Mouse (Mus musculus): ENCODE data around the gene H2-DMb1. TPM values are rescaled to one million over a fixed set of nuclear protein-coding genes. Genes with fewer than 3 reads are reported as not detected.
"Not testable (repeated sequence)": the region's sequence is repeated elsewhere in the genome, so short reads cannot be mapped to it uniquely, and the experiment has no call there.

The H2-DMb1 gene
- total RNA-seq, 2 experiments from 2014 or later, result 48.5 to 56.9 TPM

- peak; percentile 59 for ATAC-seq (replicated peaks; ENCODE audit: poor library complexity, severe bottlenecking)
These were observed 10.3 kb upstream of the H2-DMb1 start for GRCm38 (mm10) chr17:34142456-34143010.

- peak; percentile 90 for ATAC-seq (replicated peaks; ENCODE audit: poor library complexity, severe bottlenecking)
These were observed 9.8 kb upstream of the H2-DMb1 start, which contains the start of gene H2-DMb2 for GRCm38 (mm10) chr17:34143033-34143432. Gene H2-DMb2, plus strand, starts transcription at chr17:34143307.

GRCm38 (mm10) chr17:34143461-34143860 is 9.4 kb upstream of the H2-DMb1 start:
- ATAC-seq (replicated peaks; ENCODE audit: poor library complexity, severe bottlenecking), result peak; percentile 25

- ATAC-seq (replicated peaks; ENCODE audit: poor library complexity, severe bottlenecking), result not testable (repeated sequence)
These were observed 8.7 kb upstream of the H2-DMb1 start for GRCm38 (mm10) chr17:34144221-34144620.

DNA sequence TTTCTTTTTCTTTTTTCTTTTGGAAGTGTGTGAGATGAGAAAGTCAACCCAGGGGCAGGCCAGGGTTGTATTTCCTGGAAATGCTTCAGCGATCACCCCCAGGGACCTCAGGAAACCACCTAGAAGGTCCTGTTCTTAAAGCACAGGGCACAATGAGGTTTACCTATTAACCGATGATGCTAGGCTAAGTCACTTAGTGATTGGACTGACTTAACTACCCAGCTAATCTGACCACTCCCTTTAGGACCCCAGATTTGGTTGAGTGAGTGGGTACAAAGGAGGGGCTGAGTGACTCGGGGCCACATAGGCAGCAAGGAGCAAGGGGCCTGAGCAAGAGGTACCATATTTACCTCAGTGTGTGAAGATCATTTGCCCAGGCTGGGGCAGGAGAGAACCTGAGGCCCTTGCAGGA is 7.9 kb upstream of the H2-DMb1 start:
- ATAC-seq (replicated peaks; ENCODE audit: poor library complexity, severe bottlenecking), result no peak

DNA sequence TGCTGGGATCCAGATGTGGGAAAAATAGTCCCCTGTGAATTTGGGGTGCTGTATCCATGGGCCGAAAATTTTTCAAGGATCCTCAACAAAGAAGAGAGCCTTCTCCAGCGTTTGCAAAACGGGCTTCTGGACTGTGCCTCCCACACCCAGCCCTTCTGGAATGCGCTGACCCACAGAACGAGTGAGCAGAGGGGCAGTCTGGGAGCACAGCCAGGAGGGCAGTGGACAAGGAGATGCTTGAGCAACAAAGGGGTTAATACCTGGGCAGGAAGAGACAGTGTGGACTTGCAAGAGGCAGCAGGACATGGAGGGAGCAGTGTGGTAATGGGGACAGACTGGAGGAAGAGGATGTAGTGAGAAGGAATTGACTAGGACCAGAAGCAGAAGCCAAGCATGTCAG is 2.7 kb downstream of the H2-DMb1 start:
- ATAC-seq (replicated peaks; ENCODE audit: poor library complexity, severe bottlenecking), result no peak

DNA sequence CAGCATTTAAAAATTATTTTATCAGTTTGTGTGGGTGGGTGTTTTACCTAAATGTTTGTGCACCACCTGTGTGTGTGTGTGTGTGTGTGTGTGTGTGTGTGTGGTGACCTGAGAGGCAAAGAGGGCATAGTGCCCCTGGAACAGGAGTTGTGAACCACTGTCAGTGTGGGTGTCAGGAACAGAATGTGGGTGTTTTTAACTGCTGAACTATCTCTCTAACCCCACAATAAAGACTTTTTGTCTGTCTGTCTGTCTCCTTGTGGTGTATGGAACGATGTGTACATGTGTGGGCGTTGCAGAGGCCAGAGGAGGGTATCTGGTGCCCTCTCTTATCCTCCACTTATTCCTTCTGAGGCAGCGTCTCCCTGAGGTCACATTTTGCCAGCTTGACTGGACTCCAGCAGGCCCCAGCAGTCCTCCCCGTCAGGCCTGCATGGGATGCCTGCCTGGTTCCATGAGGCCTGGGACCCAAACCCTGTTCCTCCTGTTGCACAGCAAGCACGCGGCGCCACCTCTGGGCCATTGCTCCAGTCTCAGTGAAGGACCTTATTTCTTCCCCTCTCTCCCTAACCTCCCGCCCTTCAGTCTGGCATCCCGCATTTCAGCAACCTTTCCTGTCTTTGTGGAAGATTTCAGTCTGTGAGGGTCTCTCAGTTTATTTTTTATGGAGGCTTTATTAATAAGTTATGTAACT is 11.5 kb downstream of the H2-DMb1 start:
- peak; percentile 20; the same call in 1 of the 2 replicates for ATAC-seq (replicated peaks; ENCODE audit: poor library complexity, severe bottlenecking)

DNA sequence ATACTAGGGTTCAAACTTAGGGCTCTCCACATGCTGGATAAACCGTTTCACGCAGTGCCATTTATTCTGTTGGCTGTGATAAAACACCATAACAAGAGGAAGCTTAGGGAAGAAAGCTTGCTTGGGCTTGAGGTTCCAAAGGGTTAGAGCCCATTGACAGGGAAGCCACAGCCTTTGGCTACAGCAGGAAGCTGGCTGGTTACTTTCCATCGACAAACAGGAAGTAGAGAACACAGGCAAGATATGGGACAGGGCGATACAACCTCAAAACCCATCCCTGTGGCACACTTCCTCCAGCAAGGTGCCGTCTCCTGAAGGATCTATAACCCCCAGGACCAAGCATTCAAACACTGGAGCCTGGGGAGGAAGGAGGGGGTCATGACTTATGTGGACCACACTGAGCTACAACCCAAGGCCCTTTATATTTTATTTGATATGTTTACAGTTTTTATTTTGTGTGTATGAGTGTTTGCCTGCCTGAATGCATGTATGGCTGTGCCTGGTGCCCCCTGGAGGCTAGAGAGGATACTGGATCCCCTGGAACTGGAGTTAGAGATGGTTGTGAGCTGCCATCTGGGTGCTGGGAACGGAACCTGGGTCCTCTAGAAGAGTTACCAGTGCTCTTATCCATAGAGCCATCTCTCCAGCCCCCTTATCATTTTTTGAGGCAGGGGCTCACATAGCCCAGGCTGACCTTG is 12.3 kb downstream of the H2-DMb1 start:
- ATAC-seq (replicated peaks; ENCODE audit: poor library complexity, severe bottlenecking), result peak; percentile 79

- peak; percentile 33 for ATAC-seq (replicated peaks; ENCODE audit: poor library complexity, severe bottlenecking)
These were observed 16.4 kb downstream of the H2-DMb1 start for GRCm38 (mm10) chr17:34169279-34169678.

- ATAC-seq (replicated peaks; ENCODE audit: poor library complexity, severe bottlenecking), result no peak
These were observed 17.6 kb downstream of the H2-DMb1 start for GRCm38 (mm10) chr17:34170487-34170876.

GRCm38 (mm10) chr17:34170877-34171498 is 18.1 kb downstream of the H2-DMb1 start:
- ATAC-seq (replicated peaks; ENCODE audit: poor library complexity, severe bottlenecking), result peak; percentile 74

DNA sequence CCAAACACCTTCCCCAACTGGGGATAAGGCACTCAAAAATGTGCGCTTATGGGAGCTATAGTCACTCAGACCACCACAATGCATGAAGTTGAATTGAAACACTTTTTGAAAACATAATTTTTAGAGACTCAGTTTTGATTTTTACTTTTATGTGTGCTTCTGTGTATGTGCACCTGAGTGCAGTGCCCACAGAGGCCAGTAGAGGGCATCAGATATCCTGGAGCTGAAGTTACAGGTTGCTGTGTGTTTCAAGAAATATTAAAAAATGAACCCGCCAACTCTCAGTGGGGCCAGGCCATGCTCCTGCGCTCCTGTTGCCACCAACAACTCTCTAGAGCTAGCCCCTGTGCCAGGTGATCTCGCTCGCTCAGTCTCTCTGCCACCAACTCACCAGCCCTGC is 19.7 kb downstream of the H2-DMb1 start:
- no peak for ATAC-seq (replicated peaks; ENCODE audit: poor library complexity, severe bottlenecking)

DNA sequence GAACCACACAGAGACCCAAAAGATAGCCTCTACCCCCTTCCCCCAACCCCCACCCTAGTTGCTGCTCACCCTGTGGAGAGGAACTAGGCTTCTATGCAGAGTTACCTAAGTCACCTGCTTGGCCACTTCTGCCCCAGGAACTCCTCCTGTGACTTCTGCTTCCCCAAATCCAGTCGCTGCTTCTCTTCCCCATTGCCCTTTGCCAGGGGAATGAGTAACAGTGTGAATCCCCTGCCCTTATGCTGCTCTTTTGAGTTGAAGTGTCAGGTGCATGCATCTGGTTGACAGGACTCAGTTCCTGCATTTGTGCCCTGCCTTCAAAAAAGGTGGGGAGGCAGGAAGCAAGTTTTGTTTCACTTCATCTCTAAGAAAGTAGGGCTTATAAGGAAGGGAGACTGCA is 21.2 kb downstream of the H2-DMb1 start:
- peak; percentile 56 for ATAC-seq (replicated peaks; ENCODE audit: poor library complexity, severe bottlenecking)

GRCm38 (mm10) chr17:34177179-34177578 is 24.3 kb downstream of the H2-DMb1 start:
- ATAC-seq (replicated peaks; ENCODE audit: poor library complexity, severe bottlenecking), result no peak

- ATAC-seq (replicated peaks; ENCODE audit: poor library complexity, severe bottlenecking), result no peak
These were observed 26.1 kb downstream of the H2-DMb1 start for GRCm38 (mm10) chr17:34179019-34179418.

- peak; percentile 87 for ATAC-seq (replicated peaks; ENCODE audit: poor library complexity, severe bottlenecking)
These were observed 27.3 kb downstream of the H2-DMb1 start for GRCm38 (mm10) chr17:34179913-34180859.

DNA sequence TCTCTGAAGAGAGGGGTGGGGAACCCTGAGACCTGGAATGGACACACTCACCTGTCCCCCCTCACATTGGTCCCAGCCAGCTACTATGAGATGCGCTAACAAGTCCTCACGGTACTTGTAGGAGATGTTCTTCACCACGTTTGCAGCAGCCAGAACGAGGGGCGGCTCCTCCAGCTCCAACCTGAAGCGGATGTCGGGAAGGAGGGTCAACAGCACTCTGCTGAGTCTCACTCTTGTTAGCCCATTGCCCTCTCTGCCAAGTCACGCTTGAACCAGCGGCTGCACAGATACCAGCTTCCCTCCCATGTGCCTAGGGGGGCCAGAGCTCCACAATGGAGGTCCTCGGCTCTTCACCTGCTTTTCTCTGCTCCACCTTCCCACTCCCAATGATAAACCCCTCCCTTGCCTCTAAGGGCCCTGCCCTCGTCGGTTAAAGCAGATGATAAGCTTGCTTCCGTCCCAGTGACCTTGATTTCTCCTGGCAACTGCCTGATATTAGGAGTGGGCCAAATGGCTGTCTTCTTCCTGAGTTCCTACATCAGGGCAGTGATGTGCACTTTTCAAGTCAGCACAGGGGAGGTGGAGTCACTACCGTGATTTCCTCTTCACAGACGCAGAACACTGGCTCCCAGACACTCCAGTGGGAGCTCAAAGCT is 30.8 kb downstream of the H2-DMb1 start:
- no peak for ATAC-seq (replicated peaks; ENCODE audit: poor library complexity, severe bottlenecking)

DNA sequence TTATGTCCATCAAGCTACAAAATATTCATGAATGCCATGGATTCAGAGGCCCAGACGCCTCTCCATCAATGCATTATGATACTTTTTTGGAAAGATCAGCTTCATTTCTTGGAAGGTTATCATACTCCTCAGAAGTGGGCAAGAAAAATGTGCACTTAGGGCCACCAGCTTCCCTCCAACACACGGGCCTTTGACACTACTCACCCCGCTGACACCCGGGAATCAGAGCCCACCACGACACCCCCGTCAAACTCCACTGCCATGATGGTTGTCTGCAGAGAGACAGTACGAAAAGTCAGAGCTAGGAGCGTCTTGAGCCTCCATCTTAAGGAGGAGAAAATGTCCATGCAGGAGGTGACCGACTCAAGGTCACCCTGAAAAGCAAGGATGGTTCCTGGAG is 32.7 kb downstream of the H2-DMb1 start:
- ATAC-seq (replicated peaks; ENCODE audit: poor library complexity, severe bottlenecking), result no peak

GRCm38 (mm10) chr17:34186885-34187260 is 34.0 kb downstream of the H2-DMb1 start:
- peak; percentile 32 for ATAC-seq (replicated peaks; ENCODE audit: poor library complexity, severe bottlenecking)

Measured in granulocyte monocyte progenitor cell, adult 5-6 weeks (primary cell).